20 mouse cellular contexts compared by ENCODE assay signal in the genomic region with DNA sequence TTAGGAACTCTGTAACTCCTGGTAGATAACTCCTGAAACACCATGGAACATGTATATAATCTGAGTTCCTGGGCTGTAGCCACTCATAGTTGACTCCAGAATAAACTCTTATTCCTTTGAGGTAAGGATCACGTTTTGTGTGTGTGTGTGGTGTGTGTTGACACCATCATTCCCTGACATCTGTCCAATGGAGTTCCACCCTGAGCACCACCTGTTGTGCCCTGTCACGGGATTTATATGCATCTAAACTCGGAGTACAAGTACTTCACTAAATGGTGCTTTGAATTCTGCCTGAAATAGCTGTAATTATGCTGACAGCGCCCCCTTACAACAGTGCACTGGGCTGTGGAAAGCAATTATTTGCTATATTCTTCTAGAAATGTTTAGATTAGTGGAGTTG. TPM values are rescaled to one million over a fixed set of nuclear protein-coding genes. Genes with fewer than 3 reads are reported as not detected.
DNase-seq lines count a peak whose midpoint lies in the region; ATAC-seq and TF ChIP-seq lines count a peak whose summit lies in the region.
"Had no signal": no experiment of that assay in that cellular context is flagged by ENCODE, and none has a peak within 500 bp of the region (broad histone marks: within the 10 kb centered on the region; RNA-seq: fewer than 3 reads in every experiment).

No protein-coding gene starts in this region.

- TF ChIP-seq POLR2A in lung, adult 2 months (IDR thresholded peaks at IDR 0.05; ENCODE audit: borderline replicate concordance, extremely low read depth, low read depth, low read length) = no peak
- TF ChIP-seq POLR2A in myocyte (IDR thresholded peaks at IDR 0.05; ENCODE audit: insufficient read length, low read depth) = no peak

- TF ChIP-seq CTCF in lung, postnatal 0 days (IDR thresholded peaks at IDR 0.05) = 0 out of 2 replicates have a peak, but pooled peaks have one; percentile 5
- TF ChIP-seq CTCF in lung, adult 2 months (IDR thresholded peaks at IDR 0.05; ENCODE audit: insufficient read depth, low read length) = no peak

- no peak overlapping the region for H3K27ac ChIP-seq in forebrain, embryonic 11.5 days (ENCODE audit: low read depth, low read length)
- no peak overlapping the region for H3K27ac ChIP-seq in forebrain, embryonic 14.5 days (ENCODE audit: low read depth, low read length)
- H3K27ac ChIP-seq in lung, postnatal 0 days (ENCODE audit: low read length) = no peak overlapping the region
- H3K27ac ChIP-seq: embryonic facial prominence, embryonic 10.5 days; embryonic facial prominence, embryonic 12.5 days; forebrain, embryonic 12.5 days had no signal

- no peak for TF ChIP-seq EP300 in lung, postnatal 0 days (IDR thresholded peaks at IDR 0.05)

- H3K9me3 ChIP-seq in forebrain, embryonic 11.5 days (ENCODE audit: control insufficient read depth, low read length) = no peaks in the 10 kb centered on the region
- H3K9me3 ChIP-seq in forebrain, embryonic 14.5 days (replicated peaks; ENCODE audit: control insufficient read depth, low read length) = no peaks in the 10 kb centered on the region
- no peaks in the 10 kb centered on the region for H3K9me3 ChIP-seq in lung, postnatal 0 days (ENCODE audit: low read length)
- H3K9me3 ChIP-seq: embryonic facial prominence, embryonic 10.5 days; embryonic facial prominence, embryonic 12.5 days; forebrain, embryonic 12.5 days had no signal

- H3K9ac ChIP-seq in forebrain, embryonic 11.5 days (ENCODE audit: low read length) = no peak overlapping the region
- no peak overlapping the region for H3K9ac ChIP-seq in forebrain, embryonic 14.5 days (ENCODE audit: low read length)
- no peak overlapping the region for H3K9ac ChIP-seq in lung, postnatal 0 days (replicated peaks; ENCODE audit: low read depth)
- H3K9ac ChIP-seq: embryonic facial prominence, embryonic 12.5 days; forebrain, embryonic 12.5 days had no signal

- ATAC-seq in forebrain, embryonic 11.5 days (replicated peaks; ENCODE audit: low FRiP score) = no peak
- ATAC-seq in forebrain, embryonic 14.5 days = no peak
- no peak for ATAC-seq in lung, postnatal 0 days
- ATAC-seq: forebrain, embryonic 16.5 days had no signal

- 67% methylated on average over 4 of the region's 4 CpGs for WGBS in forebrain, embryonic 11.5 days
- 47% methylated on average over 4 of the region's 4 CpGs for WGBS in forebrain, embryonic 14.5 days
- 60% methylated on average over 4 of the region's 4 CpGs for WGBS in lung, postnatal 0 days
- 70% methylated on average over 4 of the region's 4 CpGs for WGBS in lung, adult 2 months

- peak; percentile 33 for DNase-seq in forebrain, embryonic 11.5 days (ENCODE audit: low spot score)
- DNase-seq in forebrain, embryonic 14.5 days (ENCODE audit: low spot score) = no peak
- DNase-seq in lung, postnatal 0 days (ENCODE audit: low spot score) = no peak
- no peak for DNase-seq in lung, adult 2 months
- DNase-seq in neural tube, embryonic 10.5 days (ENCODE audit: extremely low spot score, low spot score) = no peak
- DNase-seq in cerebellum, postnatal 4 days (ENCODE audit: low spot score in 2 of 2) = no peak
- DNase-seq: adrenal gland, adult 2 months; adrenal gland, postnatal 10 days; adrenal gland, postnatal 25 days; B cell, adult 2 months; cerebellum, adult 11-12 months; cerebellum, adult 2 months; cerebellum, adult 9-10 months; cerebellum, postnatal 10 days; cerebellum, postnatal 25 days had no signal

- H3K79me2 ChIP-seq in myocyte (ENCODE audit: control insufficient read depth, insufficient read depth) = no peaks in the 10 kb centered on the region

- H3K4me2 ChIP-seq in forebrain, embryonic 11.5 days (ENCODE audit: low read depth, low read length, severe bottlenecking) = no peak overlapping the region
- H3K4me2 ChIP-seq in forebrain, embryonic 14.5 days (ENCODE audit: low read length) = no peak overlapping the region
- H3K4me2 ChIP-seq in lung, postnatal 0 days (replicated peaks; ENCODE audit: low read depth, low read length) = no peak overlapping the region
- H3K4me2 ChIP-seq in myocyte (ENCODE audit: low read depth) = no peak overlapping the region
- H3K4me2 ChIP-seq: embryonic facial prominence, embryonic 12.5 days; forebrain, embryonic 12.5 days had no signal

- H3K4me3 ChIP-seq in forebrain, embryonic 11.5 days (ENCODE audit: low read depth, low read length) = no peak overlapping the region
- no peak overlapping the region for H3K4me3 ChIP-seq in forebrain, embryonic 14.5 days (ENCODE audit: low read depth, low read length)
- no peak overlapping the region for H3K4me3 ChIP-seq in lung, postnatal 0 days (ENCODE audit: low read depth, low read length)
- H3K4me3 ChIP-seq in lung, adult 2 months (replicated peaks; ENCODE audit: extremely low read depth, low read depth, low read length) = no peak overlapping the region
- H3K4me3 ChIP-seq in myocyte = no peak overlapping the region
- H3K4me3 ChIP-seq: embryonic facial prominence, embryonic 10.5 days; embryonic facial prominence, embryonic 12.5 days; forebrain, embryonic 12.5 days had no signal

- no peaks in the 10 kb centered on the region for H3K36me3 ChIP-seq in forebrain, embryonic 11.5 days (ENCODE audit: control insufficient read depth, insufficient read depth, low read length)
- no peaks in the 10 kb centered on the region for H3K36me3 ChIP-seq in forebrain, embryonic 14.5 days (ENCODE audit: control insufficient read depth, insufficient read depth, low read length)
- H3K36me3 ChIP-seq in lung, postnatal 0 days (ENCODE audit: insufficient read depth, low read length) = no peaks in the 10 kb centered on the region
- H3K36me3 ChIP-seq in myocyte (ENCODE audit: control insufficient read depth, insufficient read depth) = peaks cover 6% of the 10 kb centered on the region
- H3K36me3 ChIP-seq: forebrain, embryonic 12.5 days had no signal

- no peaks in the 10 kb centered on the region for H3K4me1 ChIP-seq in forebrain, embryonic 11.5 days (replicated peaks; ENCODE audit: control insufficient read depth, insufficient read depth, low read length)
- H3K4me1 ChIP-seq in forebrain, embryonic 14.5 days (ENCODE audit: control insufficient read depth, insufficient read depth, low read length) = no peaks in the 10 kb centered on the region
- no peaks in the 10 kb centered on the region for H3K4me1 ChIP-seq in lung, postnatal 0 days (ENCODE audit: insufficient read depth, low read depth, low read length)
- no peaks in the 10 kb centered on the region for H3K4me1 ChIP-seq in lung, adult 2 months (ENCODE audit: control insufficient read depth, insufficient read depth, low read length)
- H3K4me1 ChIP-seq: embryonic facial prominence, embryonic 10.5 days; embryonic facial prominence, embryonic 12.5 days; forebrain, embryonic 12.5 days had no signal

- H3ac ChIP-seq in myocyte (ENCODE audit: control insufficient read depth, insufficient read length) = no peak overlapping the region

- no peaks in the 10 kb centered on the region for H3K27me3 ChIP-seq in forebrain, embryonic 11.5 days (ENCODE audit: control insufficient read depth, insufficient read depth, low read length)
- H3K27me3 ChIP-seq in forebrain, embryonic 14.5 days (replicated peaks; ENCODE audit: control insufficient read depth, insufficient read depth, low read length) = no peaks in the 10 kb centered on the region
- H3K27me3 ChIP-seq in lung, postnatal 0 days (replicated peaks; ENCODE audit: insufficient read depth, low read length) = no peaks in the 10 kb centered on the region
- H3K27me3 ChIP-seq in myocyte (ENCODE audit: control insufficient read depth, insufficient read depth, insufficient read length) = no peaks in the 10 kb centered on the region
- H3K27me3 ChIP-seq: embryonic facial prominence, embryonic 12.5 days; forebrain, embryonic 12.5 days had no signal

TF ChIP-seq in myocyte, 11 proteins besides CTCF, POLR2A, EP300 and RAD21:
- TF ChIP-seq REST (IDR thresholded peaks at IDR 0.05; ENCODE audit: insufficient read depth, insufficient read length) = no peak
- TF ChIP-seq MYOD1 (IDR thresholded peaks at IDR 0.05; ENCODE audit: control insufficient read depth in 1 of 3, insufficient read length in 2 of 3, low read depth in 2 of 3) = peak; percentile 35 to 85 (median 81)

RNA-seq across cellular contexts. Expression of gene Tcf7l1, which starts 45.5 kb away (rescaled TPM):
- 31.2 and 33.3 TPM in 2 replicates for polyA plus RNA-seq in forebrain, embryonic 11.5 days (2014; fragmentation: Nextera tagmentation; extraction: Ambion mirVana)
- 6.8 and 6.9 TPM in 2 replicates for polyA plus RNA-seq in forebrain, embryonic 14.5 days (2014; fragmentation: Nextera tagmentation; extraction: Ambion mirVana)
- polyA plus RNA-seq in lung, postnatal 0 days (2015; fragmentation: Nextera tagmentation; extraction: Ambion mirVana) = 17.5 and 18.6 TPM in 2 replicates
- 27.8 and 30.1 TPM in 2 replicates for polyA plus RNA-seq in lung, adult 2 months (2012; rRNA removed)
- polyA plus RNA-seq in myocyte (2012; fragmentation: generic; extraction: Trizol) = 13.3 TPM
